Mouse (Mus musculus): Measurements from ENCODE around the gene AC124108.1. TPM values are rescaled to one million over a fixed set of nuclear protein-coding genes. Genes with fewer than 3 reads are reported as not detected.
A peak's percentile ranks its signal among the peaks of the same experiment; 100 is the strongest.

AC124108.1 gene
- polyA plus RNA-seq, 1 experiment from 2014 or later, result 0.35 TPM

DNA sequence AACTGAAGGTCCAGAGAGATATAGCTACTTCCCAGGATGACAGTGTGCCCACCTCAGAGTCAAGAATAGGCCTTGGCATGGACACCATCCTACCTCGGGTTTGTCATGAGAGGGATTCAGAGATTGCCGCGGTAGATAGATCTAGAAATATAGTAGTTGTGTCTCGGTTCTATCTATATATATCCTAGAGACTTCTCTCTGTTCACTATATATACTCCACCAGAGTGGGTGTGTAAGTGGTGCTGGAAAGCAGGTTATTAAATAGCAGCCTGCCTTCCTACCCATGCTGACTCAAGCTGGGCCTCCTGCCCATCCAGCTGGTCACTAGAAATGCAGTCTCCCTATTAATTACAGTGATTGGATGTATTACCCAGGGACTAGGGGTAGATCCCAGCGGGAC is 11.5 kb downstream of the AC124108.1 start:
- no peak overlapping the region for H3K27ac ChIP-seq (ENCODE audit: low read length)
- no peak for ATAC-seq (ENCODE audit: insufficient read depth, low FRiP score)

DNA sequence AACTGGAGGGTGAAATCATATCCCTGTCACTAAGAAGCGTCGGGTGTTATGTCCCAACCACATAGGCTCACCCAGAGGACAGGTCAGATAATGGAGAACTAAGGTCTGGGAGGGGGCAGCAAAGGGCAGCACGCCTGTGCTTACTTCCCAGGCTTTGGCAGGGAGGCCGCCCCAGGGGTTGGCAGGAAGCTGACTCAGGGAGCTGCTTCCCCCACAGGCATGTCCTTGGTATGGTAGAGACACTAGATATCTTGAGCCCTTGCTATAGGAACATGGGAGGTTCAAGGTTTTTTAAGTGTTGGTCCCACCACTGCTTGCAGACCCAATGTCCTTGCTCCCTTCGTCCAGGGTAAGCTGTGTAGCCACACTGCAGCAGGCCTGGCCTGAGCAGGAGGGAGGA is 14.7 kb downstream of the AC124108.1 start:
- Histone ChIP-seq H3K36me3 (ENCODE audit: control insufficient read depth, insufficient read depth, low read length) (no peaks in the 10 kb centered on the region), H3K9me3 (replicated peaks; ENCODE audit: control insufficient read depth, low read length) (no peaks in the 10 kb centered on the region), H3K9ac (ENCODE audit: low read length) (no peak overlapping the region), H3K4me3 (replicated peaks; ENCODE audit: low read length) (no peak overlapping the region), H3K27ac (ENCODE audit: low read length) (no peak overlapping the region), H3K4me2 (ENCODE audit: low read depth, low read length) (no peak overlapping the region), H3K4me1 (ENCODE audit: control insufficient read depth, insufficient read depth, low read length) (no peaks in the 10 kb centered on the region), H3K27me3 (ENCODE audit: control insufficient read depth, insufficient read depth, low read length) (peaks cover 3% of the 10 kb centered on the region; the same call in 1 of the 2 replicates)
- no peak for ATAC-seq (ENCODE audit: insufficient read depth, low FRiP score)
- 54% methylated on average over 5 of the region's 5 CpGs for WGBS

More for the DNA sequence above, 11.5 kb downstream of the AC124108.1 start:
- no peaks in the 10 kb centered on the region for H3K9me3 ChIP-seq (replicated peaks; ENCODE audit: control insufficient read depth, low read length)
- no peaks in the 10 kb centered on the region for H3K36me3 ChIP-seq (ENCODE audit: control insufficient read depth, insufficient read depth, low read length)
- no peak overlapping the region for H3K4me3 ChIP-seq (replicated peaks; ENCODE audit: low read length)
- 90% methylated on average over 5 of the region's 5 CpGs for WGBS
- H3K27me3 ChIP-seq (ENCODE audit: control insufficient read depth, insufficient read depth, low read length), result 0 out of 2 replicates have a peak, but pooled peaks cover 5% of the 10 kb centered on the region
- H3K9ac ChIP-seq (ENCODE audit: low read length), result no peak overlapping the region
- H3K4me1 ChIP-seq (ENCODE audit: control insufficient read depth, insufficient read depth, low read length), result peaks cover 3% of the 10 kb centered on the region; the same call in 1 of the 2 replicates
- no peak overlapping the region for H3K4me2 ChIP-seq (ENCODE audit: low read depth, low read length)

DNA sequence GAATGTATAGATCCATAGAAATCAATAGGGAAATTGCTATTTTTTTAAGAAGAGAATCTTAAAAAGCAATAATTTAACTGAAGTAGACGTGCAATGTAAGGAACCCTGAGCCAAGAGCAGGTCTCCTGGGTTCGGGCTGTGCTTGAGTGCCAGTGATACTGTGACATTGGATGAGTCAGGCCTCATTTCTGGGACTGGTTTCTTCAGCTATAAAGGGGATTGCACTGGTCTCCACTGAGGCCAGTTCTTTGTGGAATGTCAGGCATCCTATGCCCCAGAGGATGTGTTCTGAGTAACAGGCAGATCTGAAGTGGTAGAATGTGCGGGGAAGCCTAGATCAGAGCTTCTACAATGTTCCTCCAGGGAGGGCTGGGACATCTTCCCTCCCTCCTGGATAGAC is 15.6 kb downstream of the AC124108.1 start:
- Histone ChIP-seq H3K4me3 (replicated peaks; ENCODE audit: low read length) (no peak overlapping the region), H3K27me3 (ENCODE audit: control insufficient read depth, insufficient read depth, low read length) (peaks cover 3% of the 10 kb centered on the region; the same call in 1 of the 2 replicates), H3K36me3 (ENCODE audit: control insufficient read depth, insufficient read depth, low read length) (no peaks in the 10 kb centered on the region), H3K9ac (ENCODE audit: low read length) (no peak overlapping the region), H3K4me2 (ENCODE audit: low read depth, low read length) (no peak overlapping the region), H3K27ac (ENCODE audit: low read length) (no peak overlapping the region), H3K9me3 (replicated peaks; ENCODE audit: control insufficient read depth, low read length) (no peaks in the 10 kb centered on the region), H3K4me1 (ENCODE audit: control insufficient read depth, insufficient read depth, low read length) (0 out of 2 replicates have a peak, but pooled peaks cover 3% of the 10 kb centered on the region)
- ATAC-seq (ENCODE audit: insufficient read depth, low FRiP score), result no peak
- 81% methylated on average over 3 of the region's 3 CpGs for WGBS

DNA sequence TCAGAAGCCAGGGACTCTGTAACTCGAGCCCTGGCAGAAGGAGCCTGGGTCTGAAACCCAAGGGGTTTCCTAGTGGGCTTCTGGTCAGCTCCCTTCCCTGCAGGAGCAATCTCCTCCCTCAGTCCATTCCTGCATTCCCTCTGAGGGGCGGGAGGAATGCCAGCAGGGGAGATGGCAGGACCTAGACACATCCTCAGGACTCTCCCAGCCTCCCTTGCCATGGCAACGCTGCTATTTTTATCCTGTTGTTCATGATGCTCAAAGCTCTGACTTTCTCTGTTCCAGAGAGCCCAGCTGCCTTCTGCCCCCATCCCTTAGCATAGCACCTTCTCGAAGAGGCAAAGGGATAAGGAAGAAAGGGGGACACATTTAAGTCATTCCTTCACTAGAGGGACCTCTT is 16.9 kb downstream of the AC124108.1 start:
- no peak overlapping the region for H3K27ac ChIP-seq (ENCODE audit: low read length)
- no peak overlapping the region for H3K9ac ChIP-seq (ENCODE audit: low read length)
- 0 out of 2 replicates have a peak, but pooled peaks cover 6% of the 10 kb centered on the region for H3K4me1 ChIP-seq (ENCODE audit: control insufficient read depth, insufficient read depth, low read length)
- H3K4me2 ChIP-seq (ENCODE audit: low read depth, low read length), result no peak overlapping the region
- no peaks in the 10 kb centered on the region for H3K36me3 ChIP-seq (ENCODE audit: control insufficient read depth, insufficient read depth, low read length)
- peaks cover 6% of the 10 kb centered on the region; the same call in 1 of the 2 replicates for H3K27me3 ChIP-seq (ENCODE audit: control insufficient read depth, insufficient read depth, low read length)
- no peak for ATAC-seq (ENCODE audit: insufficient read depth, low FRiP score)
- 19% methylated on average over 4 of the region's 4 CpGs for WGBS
- no peak overlapping the region for H3K4me3 ChIP-seq (replicated peaks; ENCODE audit: low read length)
- H3K9me3 ChIP-seq (replicated peaks; ENCODE audit: control insufficient read depth, low read length), result no peaks in the 10 kb centered on the region

DNA sequence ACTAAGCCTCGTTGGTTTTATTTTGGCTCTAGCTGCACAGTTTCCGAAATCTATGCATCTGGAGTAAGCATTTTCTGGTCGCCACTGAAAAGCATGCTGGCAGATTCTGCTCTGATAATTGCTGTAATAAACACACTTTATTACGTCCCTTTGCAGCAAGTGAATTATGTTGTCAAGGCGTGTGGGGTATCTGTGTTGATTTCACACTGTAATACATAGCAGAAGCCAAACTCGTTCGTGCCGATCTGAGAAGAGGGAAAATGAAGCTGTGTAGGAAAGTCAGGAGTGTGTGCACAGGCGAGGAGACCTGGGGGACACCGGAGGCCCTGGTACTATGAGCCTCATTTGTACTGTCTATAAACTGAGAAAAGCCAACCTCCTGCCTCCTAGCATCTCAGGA is 18.1 kb downstream of the AC124108.1 start:
- Histone ChIP-seq H3K9me3 (replicated peaks; ENCODE audit: control insufficient read depth, low read length) (no peaks in the 10 kb centered on the region), H3K9ac (ENCODE audit: low read length) (no peak overlapping the region), H3K4me1 (ENCODE audit: control insufficient read depth, insufficient read depth, low read length) (0 out of 2 replicates have a peak, but pooled peaks cover 6% of the 10 kb centered on the region), H3K4me3 (replicated peaks; ENCODE audit: low read length) (no peak overlapping the region), H3K27ac (ENCODE audit: low read length) (no peak overlapping the region), H3K4me2 (ENCODE audit: low read depth, low read length) (no peak overlapping the region), H3K36me3 (ENCODE audit: control insufficient read depth, insufficient read depth, low read length) (no peaks in the 10 kb centered on the region), H3K27me3 (ENCODE audit: control insufficient read depth, insufficient read depth, low read length) (peaks cover 6% of the 10 kb centered on the region; the same call in 1 of the 2 replicates)
- WGBS, result 74% methylated on average over 10 of the region's 10 CpGs
- ATAC-seq (ENCODE audit: insufficient read depth, low FRiP score), result no peak

DNA sequence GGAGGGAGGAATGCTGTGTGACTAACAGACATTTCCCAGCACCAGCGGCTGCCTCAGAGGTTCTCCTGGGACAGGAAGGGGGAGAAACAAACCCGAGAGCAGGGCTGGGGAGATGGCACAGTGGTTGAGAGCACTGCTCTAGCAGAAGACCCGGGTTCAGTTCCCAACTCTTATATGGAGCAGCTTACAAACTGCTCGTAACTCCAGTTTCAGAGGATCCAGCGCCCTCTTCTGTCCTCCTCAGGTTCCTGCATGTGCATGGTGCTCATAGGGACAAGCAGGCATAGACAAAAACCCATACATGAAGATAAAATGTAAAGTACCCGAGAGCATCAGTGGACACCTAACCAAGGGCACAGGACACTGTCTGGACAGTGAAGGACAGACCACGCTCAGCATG is 19.7 kb downstream of the AC124108.1 start:
- no peak overlapping the region for H3K9ac ChIP-seq (ENCODE audit: low read length)
- H3K27ac ChIP-seq (ENCODE audit: low read length), result no peak overlapping the region
- H3K36me3 ChIP-seq (ENCODE audit: control insufficient read depth, insufficient read depth, low read length), result no peaks in the 10 kb centered on the region
- H3K4me3 ChIP-seq (replicated peaks; ENCODE audit: low read length), result no peak overlapping the region
- peaks cover 6% of the 10 kb centered on the region; the same call in 1 of the 2 replicates for H3K27me3 ChIP-seq (ENCODE audit: control insufficient read depth, insufficient read depth, low read length)
- no peak for ATAC-seq (ENCODE audit: insufficient read depth, low FRiP score)
- no peak overlapping the region for H3K4me2 ChIP-seq (ENCODE audit: low read depth, low read length)
- 19% methylated on average over 7 of the region's 7 CpGs for WGBS
- no peaks in the 10 kb centered on the region for H3K9me3 ChIP-seq (replicated peaks; ENCODE audit: control insufficient read depth, low read length)
- 0 out of 2 replicates have a peak, but pooled peaks cover 6% of the 10 kb centered on the region for H3K4me1 ChIP-seq (ENCODE audit: control insufficient read depth, insufficient read depth, low read length)

DNA sequence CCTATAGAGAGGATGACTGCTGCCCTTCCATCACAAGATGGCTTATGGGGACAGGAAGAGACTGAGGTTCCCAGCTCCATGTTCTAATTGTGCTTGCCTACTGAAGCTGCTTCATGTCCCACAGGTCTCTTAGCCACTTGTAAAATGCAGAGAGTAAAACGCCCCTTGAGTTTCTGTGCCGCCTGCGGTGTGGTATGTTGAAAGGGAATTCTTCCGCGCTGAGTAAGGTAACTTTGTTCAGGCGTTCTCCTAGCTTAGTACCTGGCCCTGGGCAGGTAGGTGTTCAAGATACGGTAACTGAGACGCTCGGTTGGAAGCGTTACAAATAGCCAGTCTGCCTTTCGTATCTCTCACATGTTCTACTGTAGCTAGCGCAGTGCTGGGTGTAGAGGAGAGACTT is 20.4 kb downstream of the AC124108.1 start:
- 39% methylated on average over 12 of the region's 12 CpGs for WGBS
- Histone ChIP-seq H3K9ac (ENCODE audit: low read length) (0 out of 2 replicates have a peak overlapping the region, but pooled peaks have one; percentile 28), H3K9me3 (replicated peaks; ENCODE audit: control insufficient read depth, low read length) (no peaks in the 10 kb centered on the region), H3K27ac (ENCODE audit: low read length) (no peak overlapping the region), H3K4me2 (ENCODE audit: low read depth, low read length) (peak overlapping the region; percentile 46), H3K4me3 (replicated peaks; ENCODE audit: low read length) (peak overlapping the region; percentile 33; the same call in 1 of the 2 replicates), H3K27me3 (ENCODE audit: control insufficient read depth, insufficient read depth, low read length) (peaks cover 6% of the 10 kb centered on the region; the same call in 1 of the 2 replicates), H3K4me1 (ENCODE audit: control insufficient read depth, insufficient read depth, low read length) (0 out of 2 replicates have a peak, but pooled peaks cover 6% of the 10 kb centered on the region), H3K36me3 (ENCODE audit: control insufficient read depth, insufficient read depth, low read length) (no peaks in the 10 kb centered on the region)
- no peak for ATAC-seq (ENCODE audit: insufficient read depth, low FRiP score)

DNA sequence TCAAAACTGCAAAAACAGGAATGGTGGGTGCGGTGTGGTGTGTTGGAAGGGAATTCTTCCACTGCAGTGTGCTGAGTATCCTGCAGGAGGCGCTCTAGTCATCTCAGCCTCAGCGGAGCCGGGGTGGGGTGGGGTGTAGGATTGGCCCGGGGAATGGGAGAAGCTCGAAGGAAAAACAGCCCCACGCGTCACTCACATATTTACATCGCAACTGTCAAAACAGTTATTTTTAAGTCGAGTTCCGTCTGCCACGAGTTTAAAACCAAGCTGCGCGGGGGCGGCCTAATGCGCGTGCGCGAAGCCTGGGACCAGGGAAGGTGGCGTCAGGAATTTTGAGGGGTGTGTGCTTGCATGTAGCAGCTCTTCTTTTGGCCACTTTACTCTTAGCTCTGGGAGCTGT is 21.0 kb downstream of the AC124108.1 start:
- Histone ChIP-seq H3K27ac (ENCODE audit: low read length) (no peak overlapping the region), H3K4me2 (ENCODE audit: low read depth, low read length) (peak overlapping the region; percentile 46), H3K27me3 (ENCODE audit: control insufficient read depth, insufficient read depth, low read length) (peaks cover 6% of the 10 kb centered on the region; the same call in 1 of the 2 replicates), H3K9me3 (replicated peaks; ENCODE audit: control insufficient read depth, low read length) (no peaks in the 10 kb centered on the region), H3K4me1 (ENCODE audit: control insufficient read depth, insufficient read depth, low read length) (0 out of 2 replicates have a peak, but pooled peaks cover 6% of the 10 kb centered on the region), H3K9ac (ENCODE audit: low read length) (0 out of 2 replicates have a peak overlapping the region, but pooled peaks have one; percentile 28), H3K4me3 (replicated peaks; ENCODE audit: low read length) (peak overlapping the region; percentile 33), H3K36me3 (ENCODE audit: control insufficient read depth, insufficient read depth, low read length) (no peaks in the 10 kb centered on the region)
- WGBS, result 3% methylated on average over 20 of the region's 20 CpGs
- peak; percentile 38; the same call in 1 of the 2 replicates for ATAC-seq (ENCODE audit: insufficient read depth, low FRiP score)

DNA sequence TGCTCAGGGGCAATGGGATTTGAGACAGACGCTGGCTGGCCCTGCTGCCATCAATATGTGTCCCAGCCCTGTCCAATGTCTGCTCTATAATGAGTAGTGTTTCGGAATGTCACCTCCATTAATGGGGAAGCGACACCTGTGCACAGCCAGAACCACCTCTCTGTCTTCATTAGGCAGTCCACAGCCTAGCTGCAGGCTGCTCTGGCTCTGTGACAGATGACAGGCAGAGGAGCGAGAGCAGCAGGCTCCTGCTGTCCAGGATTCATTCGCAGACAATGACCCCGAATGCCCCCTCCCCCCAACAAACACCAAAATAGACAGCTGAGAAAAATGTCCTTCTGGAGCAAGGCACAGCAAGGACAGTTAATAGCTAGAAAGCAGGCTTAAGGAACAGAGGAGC is 21.8 kb downstream of the AC124108.1 start:
- no peaks in the 10 kb centered on the region for H3K9me3 ChIP-seq (replicated peaks; ENCODE audit: control insufficient read depth, low read length)
- H3K4me3 ChIP-seq (replicated peaks; ENCODE audit: low read length), result no peak overlapping the region
- H3K27ac ChIP-seq (ENCODE audit: low read length), result no peak overlapping the region
- H3K4me1 ChIP-seq (ENCODE audit: control insufficient read depth, insufficient read depth, low read length), result 0 out of 2 replicates have a peak, but pooled peaks cover 6% of the 10 kb centered on the region
- WGBS, result 42% methylated on average over 6 of the region's 6 CpGs
- peaks cover 6% of the 10 kb centered on the region; the same call in 1 of the 2 replicates for H3K27me3 ChIP-seq (ENCODE audit: control insufficient read depth, insufficient read depth, low read length)
- H3K36me3 ChIP-seq (ENCODE audit: control insufficient read depth, insufficient read depth, low read length), result no peaks in the 10 kb centered on the region
- H3K4me2 ChIP-seq (ENCODE audit: low read depth, low read length), result no peak overlapping the region
- H3K9ac ChIP-seq (ENCODE audit: low read length), result no peak overlapping the region
- no peak for ATAC-seq (ENCODE audit: insufficient read depth, low FRiP score)

Data from stomach, embryonic 16.5 days (tissue).